Mouse (Mus musculus) liver, postnatal 0 days (tissue): ENCODE measurements around the gene Il1rapl2. TPM values are rescaled to one million over a fixed set of nuclear protein-coding genes. Genes with fewer than 3 reads are reported as not detected.

Source experiments
- ATAC-seq: fragments of 200-750 bp; cut with Nextera tagmentation; 2 replicates; pipeline ENCODE4 v1.8.0; 2017; ENCODE audit warnings: mild to moderate bottlenecking, moderate library complexity
- DNase-seq: peaks from one replicate; pipeline ENCODE4 v3.0.0-alpha.2; 2016
- H3K27ac ChIP-seq: fragments of 300-500 bp; sonication (generic); 2 replicates; pipeline ENCODE4 v1.5.1; 2014; ENCODE audit warnings: antibody characterized with exemption, moderate library complexity, mild to moderate bottlenecking, low read depth
- H3K27me3 ChIP-seq: fragments of 300-500 bp; sonication (generic); 2 replicates; pipeline ENCODE4 v1.6.1; 2014; ENCODE audit warnings: low read length, control low read depth, mixed read lengths; ENCODE audit not compliant: insufficient read depth
- H3K36me3 ChIP-seq: fragments of 300-500 bp; sonication (generic); replicated peaks from 2 replicates; pipeline ENCODE4 v1.6.1; 2014; ENCODE audit warnings: mild to moderate bottlenecking, control low read depth, low read length, moderate library complexity, mixed read lengths; ENCODE audit not compliant: insufficient read depth
- H3K4me1 ChIP-seq: fragments of 300-500 bp; sonication (generic); 2 replicates; pipeline ENCODE4 v1.6.1; 2014; ENCODE audit warnings: antibody characterized with exemption, mild to moderate bottlenecking, control low read depth; ENCODE audit not compliant: insufficient read depth
- H3K4me2 ChIP-seq: fragments of 300-500 bp; sonication (generic); 2 replicates; pipeline ENCODE4 v1.6.1; 2014; ENCODE audit warnings: low read depth, mild to moderate bottlenecking, low read length, moderate library complexity, mixed read lengths
- H3K4me3 ChIP-seq: fragments of 300-500 bp; sonication (generic); 2 replicates; pipeline ENCODE4 v1.5.1; 2014; ENCODE audit warnings: low read depth, low read length
- H3K9ac ChIP-seq: fragments of 300-500 bp; sonication (generic); replicated peaks from 2 replicates; pipeline ENCODE4 v1.6.1; 2014; ENCODE audit warnings: mild to moderate bottlenecking, moderate library complexity
- H3K9me3 ChIP-seq: fragments of 300-500 bp; sonication (generic); 2 replicates; pipeline ENCODE4 v1.6.1; 2016; ENCODE audit warnings: mild to moderate bottlenecking, control low read depth, low read length, mixed read lengths
- CTCF ChIP-seq: sonication (generic); IDR thresholded peaks from 2 replicates; pipeline ENCODE4 v1.5.1; 2016; ENCODE audit warnings: antibody characterized with exemption, low read depth
- EP300 ChIP-seq: IDR thresholded peaks from 2 replicates; pipeline ENCODE4 v1.6.1; 2016; ENCODE audit warnings: antibody characterized with exemption, low read depth, mild to moderate bottlenecking
- WGBS: fragments of 180-500 bp; shearing (Covaris S2); extraction: QIAGEN DNeasy Blood & Tissue Kit; methylation state at CpG from one replicate; pipeline ENCODE4 v1.1.7; 2014; ENCODE audit not compliant: insufficient replicate concordance; 5-methylcytosine and 5-hydroxymethylcytosine counted together
- polyA plus RNA-seq: library from polyadenylated mRNA; unstranded; fragments of >200 nt; fragmentation: Nextera tagmentation; extraction: Ambion mirVana; gene quantifications from 2 replicates; pipeline ENCODE4 v1.2.1, GENCODE M21; 2015

The Il1rapl2 gene
- polyA plus RNA-seq, 1 experiment from 2014 or later: not detected

GRCm38 (mm10) chrX:138722372-138722771 lies 1152.0 kb downstream of the Il1rapl2 start:
- no peaks in the 10 kb centered on the region for H3K9me3 ChIP-seq
- WGBS: 39% methylated on average over 1 of the region's 1 CpGs
- DNase-seq (no peak), ATAC-seq (no peak)
- H3K4me2 ChIP-seq: no peak overlapping the region
- H3K27me3 ChIP-seq: no peaks in the 10 kb centered on the region
- TF ChIP-seq CTCF (no peak), EP300 (no peak)
- no peak overlapping the region for H3K4me3 ChIP-seq
- no peaks in the 10 kb centered on the region for H3K4me1 ChIP-seq
- H3K9ac ChIP-seq: no peak overlapping the region
- H3K27ac ChIP-seq: no peak overlapping the region
- H3K36me3 ChIP-seq: no peaks in the 10 kb centered on the region

DNA sequence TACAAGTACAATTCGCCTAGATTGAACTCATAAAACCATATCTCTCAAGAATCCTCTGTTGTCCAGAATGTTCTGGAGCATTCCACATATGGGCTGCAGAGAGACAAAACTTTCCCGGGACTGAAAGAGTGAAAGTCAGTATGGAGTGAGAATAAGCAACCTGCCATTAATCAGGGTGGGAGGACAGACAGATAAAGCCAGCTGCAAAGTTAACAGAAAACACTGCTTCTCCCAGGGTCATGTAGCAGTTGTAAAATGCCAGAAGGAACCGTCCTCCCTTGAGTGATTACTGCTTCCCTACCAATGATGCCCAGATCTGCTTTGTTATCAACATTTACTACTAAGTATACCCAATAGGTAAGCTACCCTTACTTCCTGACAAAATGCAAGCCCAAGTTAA lies 1230.5 kb downstream of the Il1rapl2 start:
- no peak overlapping the region for H3K27ac ChIP-seq
- H3K4me3 ChIP-seq: no peak overlapping the region
- ATAC-seq (no peak), DNase-seq (no peak)
- H3K27me3 ChIP-seq: no peaks in the 10 kb centered on the region
- no peaks in the 10 kb centered on the region for H3K36me3 ChIP-seq
- H3K9ac ChIP-seq: no peak overlapping the region
- no peak overlapping the region for H3K4me2 ChIP-seq
- H3K9me3 ChIP-seq: no peaks in the 10 kb centered on the region
- no peak for TF ChIP-seq EP300
- no peak for TF ChIP-seq CTCF
- WGBS: 44% methylated on average over 3 of the region's 3 CpGs
- H3K4me1 ChIP-seq: no peaks in the 10 kb centered on the region

GRCm38 (mm10) chrX:138831876-138832275 lies 1261.5 kb downstream of the Il1rapl2 start:
- no peak overlapping the region for H3K9ac ChIP-seq
- TF ChIP-seq EP300: no peak
- no peak for TF ChIP-seq CTCF
- ATAC-seq: no peak
- no peak overlapping the region for H3K4me2 ChIP-seq
- DNase-seq: no peak
- H3K27me3 ChIP-seq: no peaks in the 10 kb centered on the region
- H3K4me1 ChIP-seq: no peaks in the 10 kb centered on the region
- no peaks in the 10 kb centered on the region for H3K36me3 ChIP-seq
- no peak overlapping the region for H3K4me3 ChIP-seq
- H3K27ac ChIP-seq: no peak overlapping the region
- no peaks in the 10 kb centered on the region for H3K9me3 ChIP-seq

- ATAC-seq: no peak
- H3K9ac ChIP-seq: no peak overlapping the region
- DNase-seq: no peak
- H3K4me3 ChIP-seq: no peak overlapping the region
- no peaks in the 10 kb centered on the region for H3K9me3 ChIP-seq
- no peaks in the 10 kb centered on the region for H3K27me3 ChIP-seq
- H3K27ac ChIP-seq: no peak overlapping the region
- H3K36me3 ChIP-seq: no peaks in the 10 kb centered on the region
- WGBS: 65% methylated on average over 2 of the region's 2 CpGs
- H3K4me1 ChIP-seq: no peaks in the 10 kb centered on the region
- no peak overlapping the region for H3K4me2 ChIP-seq
- TF ChIP-seq CTCF (no peak), EP300 (no peak)
Observed at GRCm38 (mm10) chrX:138833894-138834293, 1263.5 kb downstream of the Il1rapl2 start.

- Histone ChIP-seq H3K9ac (no peak overlapping the region), H3K4me3 (no peak overlapping the region), H3K36me3 (no peaks in the 10 kb centered on the region), H3K4me1 (no peaks in the 10 kb centered on the region), H3K9me3 (no peaks in the 10 kb centered on the region), H3K27me3 (no peaks in the 10 kb centered on the region), H3K27ac (no peak overlapping the region), H3K4me2 (no peak overlapping the region)
- no peak for ATAC-seq
- TF ChIP-seq CTCF: no peak
- no peak for TF ChIP-seq EP300
- WGBS: 75% methylated on average over 3 of the region's 3 CpGs
- no peak for DNase-seq
Observed at GRCm38 (mm10) chrX:138838381-138838780, 1268.0 kb downstream of the Il1rapl2 start.
